Mouse (Mus musculus) adrenal gland, postnatal 36 days (tissue): ENCODE measurements around the gene Aco1. TPM values are rescaled to one million over a fixed set of nuclear protein-coding genes. Genes with fewer than 3 reads are reported as not detected.
A peak's percentile ranks its signal among the peaks of the same experiment; 100 is the strongest.

Experiments
- DNase-seq, 2 experiments: peaks; one replicate each; pipeline ENCODE4 v3.0.0; 2021; ENCODE audit warnings: mixed read lengths in 1 of 2
- total RNA-seq, 2 experiments: library from RNA; stranded (reverse); gene quantifications; 2 replicates each; pipeline ENCODE4 v1.2.3; 2021

The Aco1 gene
- total RNA-seq, 2 experiments from 2014 or later = 112 to 173 TPM

DNA sequence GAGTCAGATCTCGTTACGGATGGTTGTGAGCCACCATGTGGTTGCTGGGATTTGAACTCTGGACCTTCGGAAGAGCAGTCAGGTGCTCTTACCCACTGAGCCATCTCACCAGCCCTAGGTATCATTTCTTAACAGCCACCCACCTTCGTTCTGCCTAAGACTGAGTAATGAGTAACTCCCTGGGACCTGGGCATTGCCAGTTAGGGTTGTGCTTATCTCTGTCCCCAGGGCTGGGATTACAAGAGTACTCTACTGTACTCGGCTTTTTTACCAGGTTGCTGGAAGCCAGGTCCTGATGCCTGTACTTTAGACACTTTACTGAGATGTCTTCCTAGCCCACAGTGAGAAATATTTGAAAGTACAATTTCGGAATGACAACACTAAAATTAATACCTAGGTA lies 69.3 kb downstream of the Aco1 start:
- DNase-seq = no peak

DNA sequence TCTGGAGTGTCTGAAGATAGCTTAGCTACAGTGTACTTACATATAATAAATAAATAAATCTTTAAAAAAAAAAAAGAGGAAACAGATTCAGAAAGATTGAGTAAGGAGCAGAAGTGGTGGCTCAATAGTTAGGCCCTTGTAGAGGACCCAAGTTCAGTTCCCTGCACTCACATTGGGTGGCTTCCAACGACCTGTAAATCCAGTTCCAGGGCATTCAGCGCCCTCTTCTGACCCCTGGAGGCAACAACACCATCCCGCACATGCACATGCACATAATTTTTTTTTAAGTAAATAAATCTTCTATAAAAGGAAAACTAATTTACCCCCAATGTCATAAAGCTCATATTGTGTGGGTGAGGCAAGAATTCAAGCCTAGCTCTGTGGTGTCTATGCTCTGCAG lies 75.0 kb downstream of the Aco1 start:
- no peak for DNase-seq

DNA sequence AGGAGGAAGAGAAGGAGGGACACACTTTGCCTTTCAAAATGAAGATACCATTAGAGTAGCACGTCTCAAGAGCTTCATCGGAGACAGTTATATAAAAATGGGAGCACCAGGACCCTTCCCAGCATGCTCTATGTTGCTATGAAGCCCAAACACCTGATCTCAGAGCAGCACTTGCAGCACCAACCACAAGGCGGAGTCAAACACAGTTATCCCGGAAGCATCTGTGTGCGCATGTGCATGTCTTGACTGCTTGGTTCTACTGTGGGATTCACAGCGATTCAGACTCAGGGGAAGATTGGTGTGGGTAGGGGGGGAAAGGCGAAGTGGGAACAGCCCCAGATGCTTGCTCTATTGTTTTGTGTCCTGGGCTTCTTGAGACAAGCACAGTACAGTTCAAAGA lies 75.5 kb downstream of the Aco1 start:
- peak in 1 of 2 experiments; percentile 32 for DNase-seq

DNA sequence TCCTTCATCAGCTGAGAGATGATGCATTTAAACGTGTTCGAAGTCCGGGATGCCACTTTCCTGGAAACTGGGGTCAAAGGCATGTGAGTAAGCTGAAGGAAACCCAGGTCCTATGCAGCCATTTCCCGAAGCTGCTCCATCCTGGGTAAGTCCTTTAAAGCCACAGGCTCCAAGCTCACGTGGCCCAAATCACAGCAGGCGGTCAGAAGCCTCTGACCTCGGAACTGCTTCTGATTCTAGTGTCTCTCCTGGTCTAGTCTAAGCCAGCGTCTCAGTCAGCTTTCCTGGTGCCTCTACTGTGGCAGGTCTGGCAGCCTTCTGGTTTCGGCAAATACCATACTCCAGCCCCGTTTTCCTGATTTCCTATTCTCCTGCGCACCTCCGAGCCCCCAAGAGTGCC lies 77.6 kb downstream of the Aco1 start:
- no peak for DNase-seq

DNA sequence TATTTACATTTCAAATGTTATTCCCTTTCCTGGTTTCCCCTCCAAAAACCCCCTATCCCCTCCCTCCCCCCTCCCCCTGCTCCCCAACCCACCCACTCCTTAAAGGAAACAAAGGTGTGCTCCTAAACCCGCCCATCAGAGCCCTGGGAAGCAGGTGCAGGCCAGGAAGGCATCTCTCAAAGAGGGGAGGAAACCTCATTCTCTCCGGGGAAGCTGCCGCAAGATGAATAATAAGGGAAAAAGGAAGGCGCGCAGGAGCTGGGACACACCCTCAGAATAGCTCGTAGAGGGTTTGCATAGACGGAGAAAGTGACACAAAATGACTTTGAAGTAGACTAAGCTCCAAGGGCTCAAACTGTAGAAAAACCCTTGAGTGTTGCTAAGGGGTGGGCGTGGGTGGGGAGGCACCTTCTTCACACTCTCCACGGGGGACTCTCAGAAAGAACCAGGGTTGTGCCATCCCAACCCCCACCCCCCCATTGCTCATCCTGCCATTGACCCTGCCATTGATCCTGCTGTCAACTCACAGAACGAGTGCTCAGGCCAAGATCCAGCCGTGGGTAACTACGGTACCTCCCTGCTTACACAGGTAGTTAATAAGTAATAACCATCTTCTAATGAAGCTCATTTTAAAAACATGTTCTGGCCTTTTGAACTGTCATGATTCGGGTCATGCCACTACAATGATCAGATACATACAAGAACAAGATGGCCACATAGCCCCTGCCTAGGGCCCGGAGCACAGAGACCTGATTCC lies 78.3 kb downstream of the Aco1 start:
- DNase-seq = no peak

DNA sequence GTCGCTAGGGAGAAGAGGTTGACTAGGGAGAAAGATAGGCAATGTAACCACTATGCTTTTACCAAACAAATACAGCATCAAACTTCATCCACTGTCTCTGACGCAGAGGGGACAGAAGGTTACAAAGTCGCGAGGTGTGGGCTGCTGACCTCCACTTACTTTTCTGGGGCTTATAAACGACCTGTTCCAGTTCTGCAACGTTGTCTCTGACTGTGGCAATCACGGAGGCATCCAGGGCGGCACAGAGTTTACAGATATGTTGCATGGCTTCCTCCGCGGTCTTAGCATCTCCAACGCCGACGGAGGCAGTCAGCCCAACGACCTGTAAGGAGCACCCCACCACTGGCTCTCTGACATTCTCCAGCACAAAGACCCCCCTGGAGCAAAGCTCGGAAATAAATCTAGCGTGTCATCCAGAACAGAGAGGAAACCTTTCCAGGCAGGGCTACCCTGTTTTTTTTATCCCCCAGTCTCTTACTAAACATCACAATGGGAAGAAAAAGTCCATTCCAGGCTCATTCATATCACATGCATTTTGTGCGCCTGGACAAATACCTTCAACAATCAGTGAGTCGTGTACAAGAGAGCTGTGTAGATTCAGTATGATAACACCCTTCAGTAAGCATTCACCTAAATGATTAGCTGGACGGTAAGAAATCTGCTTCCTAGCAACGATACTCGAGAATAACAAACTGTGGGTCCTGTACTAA lies 79.2 kb downstream of the Aco1 start:
- DNase-seq = no peak

DNA sequence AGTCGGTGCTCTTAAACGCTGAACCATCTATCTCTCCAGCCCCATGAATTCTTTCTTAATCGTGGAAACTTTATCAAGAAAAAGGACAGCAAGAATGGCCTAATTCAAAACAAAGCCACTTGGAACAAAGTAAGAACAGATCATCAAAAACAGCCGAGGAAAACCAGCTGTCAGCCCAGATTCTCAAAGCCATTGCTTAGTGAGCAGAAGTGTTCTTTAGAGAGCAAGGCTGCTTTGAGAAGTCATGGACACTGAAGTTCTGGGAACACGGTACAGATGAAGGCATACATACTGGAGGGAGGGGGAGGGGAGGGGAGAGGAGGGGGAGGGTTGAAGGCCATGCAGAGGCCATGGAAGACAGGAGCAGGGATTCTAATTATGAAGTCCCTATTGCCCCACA lies 83.2 kb downstream of the Aco1 start:
- no peak for DNase-seq

DNA sequence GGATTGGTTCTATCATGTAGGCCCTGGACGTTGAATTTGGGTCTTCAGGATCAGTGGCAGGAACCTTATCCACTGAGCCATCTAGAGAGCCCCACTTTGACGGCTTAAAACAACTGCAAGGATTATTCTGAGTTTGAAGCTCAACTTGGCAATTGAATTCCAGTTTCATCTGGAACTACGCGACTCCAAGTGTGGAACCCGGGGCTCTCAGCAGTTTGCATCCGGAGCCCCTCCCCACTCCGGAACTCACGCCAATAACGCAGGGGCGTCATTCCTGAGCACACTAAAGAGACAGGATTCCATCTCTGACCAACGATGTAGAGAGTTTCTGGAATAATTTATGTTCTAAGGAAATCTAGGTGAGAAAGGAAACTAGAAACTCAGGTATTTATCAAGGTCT lies 84.2 kb downstream of the Aco1 start:
- no peak for DNase-seq

DNA sequence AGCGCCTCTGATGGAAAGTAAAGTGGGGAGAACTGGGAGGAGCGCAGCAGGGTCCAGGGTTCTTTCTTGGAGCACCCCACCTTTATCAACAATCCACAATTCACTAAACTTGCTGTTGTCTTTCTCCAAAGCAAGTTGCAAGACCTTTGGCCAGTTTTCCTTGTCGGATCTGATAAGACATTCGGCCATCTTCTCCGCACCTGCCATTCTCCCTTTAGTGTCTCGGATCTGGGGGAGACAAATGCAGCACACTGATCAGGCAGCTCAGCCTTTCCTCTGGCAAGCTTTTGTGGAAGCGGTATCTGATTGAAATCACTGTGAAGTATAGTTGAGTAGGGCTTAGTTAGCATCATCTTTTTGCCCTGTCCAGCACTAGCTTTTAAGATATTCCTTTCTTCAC lies 85.0 kb downstream of the Aco1 start:
- DNase-seq = no peak

DNA sequence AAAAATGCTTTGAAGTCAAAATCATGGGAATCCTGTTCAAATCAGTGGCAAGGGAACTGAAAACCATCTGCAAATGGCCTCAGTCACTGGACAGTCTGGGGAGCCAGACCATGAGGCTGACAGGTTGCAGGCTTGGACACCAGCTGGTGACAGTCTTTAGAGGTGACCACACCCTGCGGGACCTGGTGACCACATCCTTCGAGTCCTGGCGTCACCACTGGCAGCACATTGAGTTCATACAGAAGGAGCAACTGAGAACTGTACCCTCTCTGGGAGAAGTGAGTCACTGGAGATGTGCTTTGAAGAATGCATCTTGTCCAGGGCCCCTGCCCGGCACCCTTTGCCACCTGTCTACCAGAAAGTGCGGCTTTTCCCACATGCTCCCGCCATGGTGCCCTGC lies 86.8 kb downstream of the Aco1 start:
- DNase-seq = no peak

DNA sequence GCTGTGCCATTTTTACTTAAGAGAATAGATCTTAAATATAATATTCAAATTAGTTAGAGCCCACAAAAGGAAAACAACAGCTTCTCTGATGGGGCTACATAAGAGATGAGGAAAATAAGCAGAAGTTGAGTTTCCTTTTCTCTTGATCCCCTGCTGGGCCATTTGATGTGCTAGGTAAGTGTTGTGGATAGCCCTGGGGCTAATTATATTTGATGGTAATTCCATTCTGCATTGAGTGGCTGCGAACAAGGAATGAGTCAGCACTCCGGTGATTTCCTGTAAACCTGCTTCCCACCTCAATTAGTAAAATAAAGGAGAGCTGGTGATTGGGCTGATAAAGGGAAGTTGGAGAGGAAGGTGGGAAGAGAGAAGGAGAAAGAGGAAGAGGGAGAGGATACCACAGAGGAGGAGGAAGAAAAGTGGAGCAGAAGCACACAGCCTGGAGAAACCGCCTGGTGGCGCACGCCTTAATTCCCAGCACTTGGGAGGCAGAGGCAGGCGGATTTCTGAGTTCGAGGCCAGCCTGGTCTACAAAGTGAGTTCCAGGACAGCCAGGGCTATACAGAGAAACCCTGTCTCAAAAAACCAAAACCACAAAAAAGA lies 90.3 kb downstream of the Aco1 start:
- DNase-seq = no peak

DNA sequence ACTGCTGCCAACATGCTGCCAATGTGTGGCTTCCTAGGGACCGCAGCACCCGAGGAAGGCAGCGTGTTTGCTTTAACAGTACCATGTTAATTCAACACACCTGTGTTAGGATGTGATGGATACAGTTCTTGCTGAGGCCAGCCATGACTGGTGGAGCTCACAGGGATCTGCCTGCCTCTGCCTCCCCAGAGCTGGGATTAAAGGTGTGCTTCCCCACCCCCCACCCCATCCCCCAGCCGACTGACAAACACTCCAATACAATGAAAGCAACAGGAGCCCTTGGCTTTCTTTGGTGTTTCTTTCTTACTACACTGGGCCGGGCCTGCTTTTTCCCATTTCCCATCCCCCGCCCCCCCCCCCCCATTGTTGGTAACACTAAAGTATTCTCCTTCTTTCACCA lies 91.4 kb downstream of the Aco1 start:
- DNase-seq = no peak

DNA sequence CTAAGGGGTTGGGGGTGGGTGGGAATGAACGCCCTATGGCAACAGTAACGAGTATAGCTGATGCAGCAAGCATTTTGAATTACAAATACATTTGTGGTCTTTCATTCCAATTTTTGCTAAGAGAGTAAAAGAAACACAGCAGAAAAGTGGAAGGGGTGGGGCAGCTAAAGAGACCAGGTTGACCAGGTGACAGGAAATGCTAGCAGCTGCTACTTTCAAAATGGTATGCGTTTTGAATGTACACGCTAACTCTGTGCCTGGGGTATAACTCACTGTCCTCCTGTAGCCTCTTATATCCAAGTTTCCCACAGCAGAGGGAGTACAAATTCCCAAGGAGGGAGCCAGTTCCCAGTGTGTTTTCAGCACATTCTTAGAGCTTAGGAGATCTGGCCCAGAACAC lies 93.9 kb downstream of the Aco1 start:
- no peak for DNase-seq

DNA sequence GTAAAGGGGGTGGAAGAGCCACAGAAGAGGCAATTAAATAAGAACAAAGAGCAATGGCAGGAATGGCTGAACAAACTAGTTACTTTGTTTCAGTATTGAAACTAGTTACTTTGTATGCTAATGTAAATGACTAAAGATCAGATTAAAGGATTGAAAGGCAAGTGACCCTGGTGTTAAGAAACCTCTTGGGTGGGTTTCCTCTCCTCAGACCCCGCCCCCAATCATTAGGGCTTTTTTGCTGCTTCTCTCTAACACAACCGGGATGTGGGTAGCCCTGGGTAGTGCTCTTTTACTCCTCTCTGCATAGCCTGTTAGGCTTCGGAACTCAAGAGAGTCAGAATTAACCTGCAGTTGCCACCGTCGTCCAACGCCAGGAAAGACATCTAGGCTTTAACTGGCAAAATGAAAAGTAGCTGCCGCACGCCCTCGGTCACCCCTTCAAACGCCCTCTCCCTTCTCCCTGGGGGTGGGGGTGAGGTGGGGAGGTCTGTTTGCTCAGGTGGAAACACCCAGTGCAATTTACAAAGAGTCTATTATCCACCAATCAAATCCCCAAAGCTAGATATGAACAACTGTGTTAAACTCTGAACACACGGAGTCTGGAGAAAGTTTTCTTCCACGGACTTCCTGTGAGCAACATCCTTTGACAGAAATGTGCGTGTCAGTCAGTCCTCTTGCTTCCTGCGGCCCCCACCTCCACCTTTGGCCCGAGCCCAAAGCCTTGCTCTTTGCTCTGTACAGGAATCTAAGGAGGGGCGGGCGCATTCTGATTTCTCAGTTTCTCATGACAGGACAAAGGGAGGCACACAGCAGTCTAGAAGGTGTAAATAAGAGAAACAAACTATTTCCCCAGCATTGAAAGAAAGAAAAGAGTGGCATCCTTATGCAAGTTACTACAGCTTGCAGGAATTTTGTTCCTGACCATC lies 95.9 kb downstream of the Aco1 start:
- DNase-seq = peak; percentile 85 to 86

DNA sequence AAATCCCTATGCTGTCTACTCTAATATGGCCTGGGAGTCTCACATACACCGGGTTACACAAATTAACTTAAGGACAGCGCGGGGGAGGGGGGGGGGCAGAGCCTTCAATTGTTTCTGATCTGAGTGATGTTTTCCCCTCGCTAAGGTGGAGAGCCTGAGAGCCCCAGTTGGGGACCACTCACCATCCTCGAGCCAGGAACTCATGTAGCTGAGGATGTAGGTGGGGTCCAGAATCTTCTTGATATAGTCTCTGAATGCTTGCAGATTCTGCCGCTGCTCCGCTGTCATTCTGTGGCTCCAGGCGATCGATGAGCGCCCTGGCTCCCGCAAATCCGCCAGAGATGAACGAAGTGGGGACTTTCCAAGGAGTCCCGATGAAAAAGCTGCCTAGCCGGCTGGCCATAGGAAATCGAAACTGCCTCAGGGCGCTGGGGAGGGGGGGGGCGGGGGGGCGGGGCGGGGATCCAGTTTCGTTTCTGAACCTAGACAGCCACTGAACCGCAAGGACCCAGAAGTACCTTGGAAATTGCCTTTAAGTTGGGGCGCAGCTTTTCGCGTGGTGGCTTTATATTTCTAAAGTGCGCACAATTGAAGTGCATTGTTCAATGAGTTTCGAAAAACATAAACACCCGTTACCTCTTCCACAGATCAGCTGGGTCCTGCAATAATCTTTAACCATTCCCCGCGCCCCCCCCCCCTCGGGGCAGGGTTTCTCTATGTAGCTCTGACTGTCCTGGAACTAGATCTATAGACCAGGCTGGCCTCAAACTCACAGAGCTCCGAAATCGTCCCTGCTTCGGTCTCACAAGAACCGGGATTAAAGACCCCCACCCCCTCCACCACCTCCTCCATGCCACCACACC lies 96.8 kb downstream of the Aco1 start, which contains the start of gene Ddx58:
TSS of gene Ddx58 (minus strand) at position 420 of the 863 bp plus-strand sequence.
- peak; percentile 35 to 58 for DNase-seq

DNA sequence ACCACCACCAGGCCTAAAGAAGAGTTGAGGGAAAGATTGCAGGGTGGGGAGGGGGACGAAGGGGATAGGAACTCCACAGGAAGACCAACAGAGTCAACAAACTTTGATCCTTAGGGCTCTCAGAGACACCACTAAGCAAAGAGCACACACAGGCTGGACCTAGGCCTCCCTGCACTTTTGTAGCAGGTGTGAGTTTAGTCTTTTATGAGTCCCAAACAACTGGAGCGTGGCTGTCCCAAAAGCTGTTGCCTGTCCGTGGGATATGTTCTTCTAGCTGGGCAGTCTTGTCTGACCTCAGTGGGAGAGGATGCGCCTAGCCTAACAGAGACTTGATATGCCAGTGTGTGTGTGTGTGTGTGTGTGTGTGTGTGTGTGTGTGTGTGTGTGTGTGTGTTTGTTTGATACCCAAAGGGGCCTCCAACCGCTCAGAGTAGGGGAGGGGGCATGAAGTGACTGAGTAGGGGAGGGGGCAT lies 97.4 kb downstream of the Aco1 start:
- peak in 1 of 2 experiments; percentile 10 for DNase-seq

DNA sequence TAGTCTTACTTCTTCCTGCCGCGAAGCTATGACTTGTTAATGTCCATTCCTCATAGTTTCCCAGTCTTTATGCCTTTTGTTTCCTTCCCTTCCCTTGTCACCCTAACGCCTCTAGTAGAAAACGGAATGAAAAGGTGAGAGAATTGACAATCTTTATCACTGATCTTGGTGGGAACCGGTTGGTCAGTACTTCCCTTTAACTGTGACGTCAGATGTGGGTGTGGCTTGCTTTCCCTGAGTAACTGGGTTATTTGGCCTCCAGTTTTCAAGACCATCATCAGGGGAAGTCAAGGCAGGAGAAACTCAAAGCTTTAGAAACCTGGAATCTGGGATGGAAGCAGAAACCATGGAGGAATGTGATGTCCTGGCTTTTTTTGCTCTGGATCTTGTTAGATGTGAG lies 99.0 kb downstream of the Aco1 start:
- DNase-seq = no peak

DNA sequence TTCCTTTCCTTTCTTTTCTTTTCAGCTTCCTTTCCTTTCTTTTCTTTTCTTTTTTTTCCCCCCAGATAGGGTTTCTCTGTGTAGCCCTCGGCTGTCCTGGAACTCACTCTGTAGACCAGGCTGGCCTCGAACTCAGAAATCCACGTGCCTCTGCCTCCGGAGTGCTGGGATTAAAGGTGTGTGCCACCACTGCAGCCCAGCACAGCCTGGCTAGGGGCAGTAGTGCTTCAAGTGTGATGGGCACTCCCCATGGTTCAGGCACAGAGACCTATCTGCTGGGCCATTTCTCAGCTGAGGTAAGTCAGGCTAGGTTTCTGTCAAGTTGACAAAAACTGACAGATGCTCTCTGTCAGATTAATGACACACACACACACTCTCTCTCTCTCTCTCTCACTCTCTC lies 100.1 kb downstream of the Aco1 start:
- DNase-seq = no peak

DNA sequence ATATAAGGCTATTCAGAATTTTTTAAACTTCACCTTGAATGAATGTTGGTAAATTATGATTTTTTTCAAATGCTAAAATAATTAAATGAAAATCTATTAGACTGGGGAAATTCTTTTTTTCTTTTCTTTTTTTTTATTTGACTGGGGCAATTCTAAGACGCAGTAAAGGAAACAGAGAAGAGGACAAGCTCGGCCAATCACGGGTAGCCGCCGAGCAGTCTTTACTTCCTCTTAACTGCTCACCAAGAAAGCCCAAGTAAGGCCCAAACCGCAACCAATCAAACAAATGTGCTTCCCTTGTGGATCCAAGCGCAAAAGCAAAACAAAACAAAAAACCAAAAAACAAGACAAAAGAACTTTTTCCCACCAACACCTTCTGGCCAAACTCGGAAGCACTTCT lies 101.2 kb downstream of the Aco1 start:
- no peak for DNase-seq
